Mouse (Mus musculus): ENCODE data around the gene Gm8237.
"Not testable (repeated sequence)": the region's sequence is repeated elsewhere in the genome, so short reads cannot be mapped to it uniquely, and the experiment has no call there.

- TF ChIP-seq CTCF (IDR thresholded peaks at IDR 0.05; ENCODE audit: borderline replicate concordance, control insufficient read depth, extremely low read depth, insufficient read depth, low read length, poor library complexity); POLR2A (IDR thresholded peaks at IDR 0.05; ENCODE audit: control insufficient read depth, extremely low read depth, insufficient read depth, low read length, poor library complexity): not testable (repeated sequence)
These were observed 43.1 kb upstream of the Gm8237 start for GRCm38 (mm10) chr14:5923276-5923675.

All from thymus, adult 2 months (tissue).